Mouse (Mus musculus) olfactory bulb, adult 2 months (tissue): ENCODE data around the gene Eif5b. TPM values are rescaled to one million over a fixed set of nuclear protein-coding genes. Genes with fewer than 3 reads are reported as not detected.
"Not testable (repeated sequence)": the region's sequence is repeated elsewhere in the genome, so short reads cannot be mapped to it uniquely, and the experiment has no call there.

ENCODE experiments used
- H3K27ac ChIP-seq: fragments of 200-500 bp; 2 replicates; pipeline ENCODE4 v1.5.1; 2012; ENCODE audit warnings: low read depth, low read length; ENCODE audit not compliant: insufficient read depth
- H3K4me1 ChIP-seq: fragments of 200-500 bp; 2 replicates; pipeline ENCODE4 v1.6.1; 2012; ENCODE audit warnings: low read length; ENCODE audit not compliant: control insufficient read depth, insufficient read depth
- H3K4me3 ChIP-seq: fragments of 200-500 bp; 2 replicates; pipeline ENCODE4 v1.5.1; 2012; ENCODE audit warnings: mild to moderate bottlenecking, low read depth, low read length, moderate library complexity; ENCODE audit not compliant: insufficient read depth
- CTCF ChIP-seq: fragments of 200-500 bp; IDR thresholded peaks from 2 replicates; pipeline ENCODE4 v1.5.1; 2012; ENCODE audit warnings: low read depth, mild to moderate bottlenecking, low read length, moderate library complexity; ENCODE audit not compliant: insufficient read depth
- POLR2A ChIP-seq: fragments of 200-500 bp; IDR thresholded peaks from 2 replicates; pipeline ENCODE4 v1.6.1; 2012; ENCODE audit warnings: mild to moderate bottlenecking, low read depth, low read length, moderate library complexity; ENCODE audit not compliant: insufficient read depth
- WGBS: fragments of 180-500 bp; shearing (Covaris S2); methylation state at CpG from one replicate; pipeline ENCODE4 v1.1.7; 2018; 5-methylcytosine and 5-hydroxymethylcytosine counted together
- polyA plus RNA-seq: library from polyadenylated mRNA; stranded (reverse); fragments of >200 nt; gene quantifications from 2 replicates; pipeline ENCODE4 v1.2.4, GENCODE M21; 2012; ENCODE audit warnings: low replicate concordance; ENCODE audit not compliant: missing spikeins, insufficient read depth, insufficient read length

The Eif5b gene
- polyA plus RNA-seq, 1 experiment: 38.8 TPM

DNA sequence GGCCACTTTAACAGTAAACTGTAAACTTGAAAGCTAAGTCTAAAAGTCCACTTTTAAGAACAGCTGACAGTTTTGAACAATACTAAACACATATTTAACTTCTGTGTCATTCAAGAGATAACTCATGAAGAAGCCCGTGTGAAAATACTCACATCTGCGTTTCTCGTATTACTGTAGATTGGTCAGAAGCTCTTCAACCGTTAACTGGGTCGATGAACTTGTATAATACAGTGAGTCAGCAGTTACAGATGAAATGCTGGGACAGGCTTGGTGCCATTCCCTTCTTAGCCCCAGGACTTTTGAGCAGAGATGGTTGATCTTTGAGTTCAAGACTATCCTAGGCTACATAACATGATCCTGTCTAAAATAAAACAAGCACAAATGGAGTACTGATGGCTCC lies 33.6 kb downstream of the Eif5b start:
- WGBS: 89% methylated on average over 5 of the region's 5 CpGs
- no peaks in the 10 kb centered on the region for H3K4me1 ChIP-seq
- H3K4me3 ChIP-seq: no peak overlapping the region
- H3K27ac ChIP-seq: no peak overlapping the region
- TF ChIP-seq POLR2A (no peak), CTCF (no peak)

DNA sequence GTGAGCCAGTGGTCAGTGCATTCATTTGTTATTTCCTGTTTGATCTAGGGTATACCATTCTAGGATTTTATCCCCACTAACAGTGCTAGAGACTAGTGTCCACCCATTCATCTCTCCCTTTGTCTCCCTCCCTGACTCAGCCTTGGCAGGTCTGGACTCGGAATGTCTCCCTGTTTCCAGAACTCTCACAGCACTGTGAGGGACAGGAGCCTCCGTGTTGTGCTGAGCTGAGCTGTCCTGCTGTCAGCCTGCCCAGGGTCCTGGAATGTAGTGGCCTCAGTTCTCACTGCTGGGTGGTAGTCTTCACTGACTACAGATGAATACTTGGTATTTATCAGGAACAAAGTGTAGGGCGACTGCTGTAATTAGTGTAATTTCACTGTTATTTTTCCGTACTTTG lies 37.7 kb downstream of the Eif5b start:
- 77% methylated on average over 4 of the region's 4 CpGs for WGBS
- Histone ChIP-seq H3K4me3 (no peak overlapping the region), H3K27ac (no peak overlapping the region), H3K4me1 (no peaks in the 10 kb centered on the region)
- TF ChIP-seq CTCF (no peak), POLR2A (no peak)

DNA sequence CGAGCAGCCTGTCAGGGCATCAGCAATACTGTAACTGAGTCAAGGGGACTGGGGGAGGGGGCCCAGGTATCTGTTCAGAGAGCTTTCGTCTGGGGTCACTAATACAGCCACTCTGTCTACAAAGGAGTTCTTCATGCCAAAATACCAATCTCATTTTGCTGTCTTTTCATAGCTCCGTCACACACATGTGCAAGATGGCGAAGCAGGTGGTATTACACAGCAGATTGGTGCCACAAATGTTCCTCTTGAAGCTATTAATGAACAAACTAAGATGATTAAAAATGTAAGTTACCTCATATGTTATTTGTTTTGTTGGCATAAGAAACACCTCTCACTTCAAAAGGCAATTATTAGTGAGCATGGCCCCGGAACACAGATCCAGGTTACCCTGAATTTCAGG lies 39.6 kb downstream of the Eif5b start:
- WGBS: 85% methylated on average over 5 of the region's 5 CpGs
- H3K27ac ChIP-seq: no peak overlapping the region
- TF ChIP-seq CTCF (no peak), POLR2A (no peak)

DNA sequence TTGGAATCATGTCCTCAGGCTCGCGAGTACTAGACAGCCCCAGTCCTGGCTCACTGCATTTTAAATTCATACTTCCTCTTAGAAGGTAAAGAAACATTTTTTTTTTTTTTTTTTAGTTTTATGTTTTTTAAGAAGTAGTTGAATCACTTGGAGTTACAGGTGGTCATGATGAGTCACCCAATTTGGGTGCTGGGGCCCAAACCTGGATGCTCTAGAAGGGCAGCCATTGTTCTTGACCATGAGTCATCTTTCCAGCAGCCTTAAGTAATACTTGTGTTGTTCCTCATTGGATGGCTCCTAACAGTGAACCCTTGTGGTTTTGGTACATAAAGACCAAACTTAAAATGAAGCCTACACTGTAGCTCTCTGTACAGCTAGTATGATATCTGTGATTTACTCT lies 41.1 kb downstream of the Eif5b start:
- H3K4me1 ChIP-seq: no peaks in the 10 kb centered on the region
- H3K27ac ChIP-seq: no peak overlapping the region
- no peak overlapping the region for H3K4me3 ChIP-seq
- no peak for TF ChIP-seq CTCF
- TF ChIP-seq POLR2A: no peak
- WGBS: 77% methylated on average over 2 of the region's 2 CpGs

More for the DNA sequence above, 39.6 kb downstream of the Eif5b start:
- H3K4me3 ChIP-seq: no peak overlapping the region
- H3K4me1 ChIP-seq: no peaks in the 10 kb centered on the region

DNA sequence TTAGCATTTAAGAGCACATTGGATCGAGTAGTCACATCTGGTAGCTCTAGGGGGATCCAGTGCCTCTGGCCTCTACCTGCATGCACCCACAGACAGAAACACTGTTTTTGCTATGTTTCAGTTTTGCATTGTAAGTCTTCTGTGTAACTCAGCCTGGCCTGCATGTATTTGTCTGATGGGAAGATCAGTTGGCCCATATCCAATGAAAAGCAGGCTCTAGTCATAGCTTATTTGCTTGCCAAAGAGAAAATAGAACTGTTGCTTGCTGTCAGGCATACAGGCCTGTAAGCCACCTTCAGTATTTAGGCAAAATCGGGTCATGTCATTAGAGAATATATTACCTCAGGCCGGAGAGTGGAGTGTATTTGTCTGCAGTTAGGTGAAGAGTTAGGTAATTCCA lies 50.3 kb downstream of the Eif5b start:
- WGBS: 76% methylated on average over 3 of the region's 3 CpGs
- no peak overlapping the region for H3K27ac ChIP-seq
- no peak for TF ChIP-seq CTCF
- TF ChIP-seq POLR2A: no peak

DNA sequence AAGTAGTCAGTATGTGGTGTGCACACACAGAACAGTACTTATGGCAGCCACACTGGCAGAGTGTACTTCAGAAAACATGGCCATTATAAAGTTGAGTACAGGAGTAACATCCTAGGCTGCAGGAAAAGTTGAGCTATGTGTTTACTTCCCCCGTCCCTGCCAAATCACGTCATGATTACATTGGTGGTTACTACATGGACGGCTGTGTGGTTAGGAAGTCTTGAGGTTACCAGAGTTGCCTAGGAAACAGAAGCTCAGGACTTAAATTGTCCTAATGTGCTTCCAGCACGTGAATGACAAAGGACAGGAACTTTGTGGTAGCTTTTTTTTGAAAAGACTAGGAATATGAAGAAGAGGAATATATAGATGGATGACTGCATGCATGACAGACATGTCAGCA lies 51.8 kb downstream of the Eif5b start:
- TF ChIP-seq POLR2A (no peak), CTCF (no peak)
- Histone ChIP-seq H3K27ac (no peak overlapping the region), H3K4me1 (no peaks in the 10 kb centered on the region), H3K4me3 (no peak overlapping the region)
- WGBS: 51% methylated on average over 4 of the region's 4 CpGs

More for the DNA sequence above, 50.3 kb downstream of the Eif5b start:
- Histone ChIP-seq H3K4me3 (no peak overlapping the region), H3K4me1 (no peaks in the 10 kb centered on the region)

DNA sequence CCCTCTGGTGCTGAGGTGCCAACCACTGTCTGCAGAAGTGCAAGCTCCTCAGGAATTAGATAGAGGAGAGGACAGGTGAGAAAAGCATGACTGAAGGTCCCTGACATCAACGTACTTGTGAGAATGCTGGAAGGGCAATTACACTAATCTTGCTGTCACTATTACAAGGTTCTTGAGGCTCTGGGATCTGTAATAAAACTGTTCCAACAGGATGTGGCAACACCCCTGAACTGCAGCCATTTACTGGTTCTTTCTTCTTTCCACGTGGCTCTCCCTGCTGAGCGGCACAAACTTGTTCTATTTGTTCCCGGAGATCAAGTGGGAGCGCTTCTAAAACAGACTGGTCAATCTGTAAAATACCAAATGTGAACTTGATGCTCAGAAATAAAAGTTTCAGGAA lies 57.4 kb downstream of the Eif5b start:
- Histone ChIP-seq H3K4me3 (no peak overlapping the region), H3K27ac (no peak overlapping the region), H3K4me1 (no peaks in the 10 kb centered on the region)
- 79% methylated on average over 5 of the region's 5 CpGs for WGBS
- TF ChIP-seq CTCF (no peak), POLR2A (no peak)

DNA sequence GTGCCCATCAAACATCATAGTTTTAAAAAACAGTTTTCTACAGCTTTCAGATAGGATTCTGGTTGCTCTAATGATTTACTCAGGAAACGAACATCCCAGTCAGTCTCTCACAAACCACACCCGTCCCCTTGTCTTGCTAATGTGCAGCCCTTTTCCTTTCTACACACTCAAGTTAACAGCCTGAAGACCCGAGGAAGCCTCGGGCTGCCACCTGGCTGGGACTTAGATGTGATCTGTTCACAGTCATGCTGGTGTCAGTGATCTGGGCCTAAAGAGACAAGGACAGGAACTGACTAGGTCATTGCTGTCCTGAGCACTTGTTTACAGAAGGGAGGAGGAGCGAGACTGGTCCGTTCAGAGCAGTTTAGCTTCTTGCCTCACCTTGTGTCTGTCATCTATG lies 60.6 kb downstream of the Eif5b start:
- WGBS: 82% methylated on average over 6 of the region's 6 CpGs
- no peaks in the 10 kb centered on the region for H3K4me1 ChIP-seq
- TF ChIP-seq POLR2A (no peak), CTCF (no peak)
- no peak overlapping the region for H3K27ac ChIP-seq
- H3K4me3 ChIP-seq: no peak overlapping the region

DNA sequence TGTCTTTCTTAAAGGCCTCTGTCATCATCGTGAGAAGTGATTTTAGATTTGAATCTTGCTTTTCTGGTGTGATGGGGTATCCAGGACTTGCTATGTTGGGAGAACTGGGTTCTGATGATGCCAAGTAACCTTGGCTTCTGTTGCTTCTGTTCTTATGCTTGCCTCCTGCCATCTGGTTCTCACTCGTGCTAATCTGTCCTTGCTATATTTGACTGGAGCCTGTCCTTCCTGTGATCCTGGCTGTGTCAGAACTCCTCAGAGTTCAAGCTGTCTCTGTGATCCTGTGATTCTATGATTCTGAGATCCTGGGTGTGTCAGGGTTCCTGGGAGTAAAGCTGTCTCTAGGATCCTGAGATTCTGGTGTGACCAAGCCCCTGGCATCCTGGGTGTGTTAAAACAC lies 64.3 kb downstream of the Eif5b start:
- H3K27ac ChIP-seq, H3K4me3 ChIP-seq, H3K4me1 ChIP-seq: not testable (repeated sequence)
- WGBS: 98% methylated on average over 2 of the region's 2 CpGs

DNA sequence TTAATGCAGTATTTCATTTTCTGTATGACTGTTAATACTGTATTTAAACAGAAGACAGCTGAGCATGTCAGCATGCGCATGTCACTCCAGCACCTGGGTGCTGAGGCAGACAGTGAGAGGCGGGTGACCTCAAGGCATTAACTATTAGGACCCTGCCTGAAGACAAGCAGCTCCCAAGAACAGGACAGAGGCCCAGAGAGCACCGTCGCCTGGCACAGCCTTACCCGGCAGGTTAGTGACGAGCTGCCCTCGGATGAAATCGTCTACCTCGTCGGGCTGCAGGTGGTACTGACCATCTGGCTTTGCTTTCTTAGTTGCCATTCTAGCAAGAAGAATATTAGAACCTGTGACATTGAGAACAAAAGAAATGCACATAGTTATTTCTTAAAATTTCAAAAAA lies 69.5 kb downstream of the Eif5b start:
- no peak overlapping the region for H3K27ac ChIP-seq
- H3K4me3 ChIP-seq: no peak overlapping the region
- WGBS: 95% methylated on average over 10 of the region's 10 CpGs
- H3K4me1 ChIP-seq: peaks cover 3% of the 10 kb centered on the region; the same call in 1 of the 2 replicates
- no peak for TF ChIP-seq CTCF
- no peak for TF ChIP-seq POLR2A
